Mouse (Mus musculus): Measurements from ENCODE around the gene Grin1. TPM values are rescaled to one million over a fixed set of nuclear protein-coding genes. Genes with fewer than 3 reads are reported as not detected.

Gene Grin1
- polyA plus RNA-seq, 1 experiment from 2014 or later = 1.4 TPM

- H3K4me1 ChIP-seq = peaks cover 35% of the 10 kb centered on the region
- H3K9me3 ChIP-seq = no peaks in the 10 kb centered on the region
- H3K27ac ChIP-seq (replicated peaks) = no peak overlapping the region
- H3K4me3 ChIP-seq = peak overlapping the region; percentile 29
- WGBS = 2% methylated on average over 54 of the region's 54 CpGs
- DNase-seq (ENCODE audit: low spot score) = peak; percentile 40
- peaks cover 90% of the 10 kb centered on the region for H3K27me3 ChIP-seq (replicated peaks; ENCODE audit: low read depth, poor library complexity, severe bottlenecking)
- peaks cover 15% of the 10 kb centered on the region for H3K36me3 ChIP-seq (replicated peaks)
Observed at GRCm38 (mm10) chr2:25290101-25290815, 28.7 kb downstream of the Grin1 start.

GRCm38 (mm10) chr2:25289651-25290050 is 29.3 kb downstream of the Grin1 start, which contains the start of gene Lrrc26:
Lrrc26 (plus strand) TSS chr2:25289915.
- WGBS = 6% methylated on average over 11 of the region's 11 CpGs
- Histone ChIP-seq H3K4me1 (peaks cover 33% of the 10 kb centered on the region), H3K27me3 (replicated peaks; ENCODE audit: low read depth, poor library complexity, severe bottlenecking) (peaks cover 84% of the 10 kb centered on the region), H3K9me3 (no peaks in the 10 kb centered on the region), H3K27ac (replicated peaks) (no peak within 1 kb of the TSS), H3K4me3 (peak within 1 kb of the TSS; percentile 29), H3K36me3 (replicated peaks) (peaks cover 21% of the 10 kb centered on the region)
- no peak for DNase-seq (ENCODE audit: low spot score)

GRCm38 (mm10) chr2:25288734-25289345 is 30.1 kb downstream of the Grin1 start:
- Histone ChIP-seq H3K27ac (replicated peaks) (no peak overlapping the region), H3K27me3 (replicated peaks; ENCODE audit: low read depth, poor library complexity, severe bottlenecking) (peaks cover 76% of the 10 kb centered on the region), H3K36me3 (replicated peaks) (peaks cover 29% of the 10 kb centered on the region), H3K4me3 (no peak overlapping the region), H3K9me3 (no peaks in the 10 kb centered on the region), H3K4me1 (peaks cover 32% of the 10 kb centered on the region)
- no peak for DNase-seq (ENCODE audit: low spot score)
- 86% methylated on average over 7 of the region's 7 CpGs for WGBS

- Histone ChIP-seq H3K27me3 (replicated peaks; ENCODE audit: low read depth, poor library complexity, severe bottlenecking) (peaks cover 68% of the 10 kb centered on the region), H3K9me3 (no peaks in the 10 kb centered on the region), H3K36me3 (replicated peaks) (peaks cover 37% of the 10 kb centered on the region), H3K4me3 (no peak within 1 kb of the TSS), H3K4me1 (peaks cover 32% of the 10 kb centered on the region), H3K27ac (replicated peaks) (no peak within 1 kb of the TSS)
- 88% methylated on average over 6 of the region's 6 CpGs for WGBS
- no peak for DNase-seq (ENCODE audit: low spot score)
Observed at GRCm38 (mm10) chr2:25287927-25288649, 30.9 kb downstream of the Grin1 start, which contains the start of gene Tmem210. Tmem210 (plus strand) TSS chr2:25288145.

GRCm38 (mm10) chr2:25286837-25287636 is 31.9 kb downstream of the Grin1 start:
- Histone ChIP-seq H3K27ac (replicated peaks) (no peak overlapping the region), H3K4me3 (no peak overlapping the region), H3K9me3 (no peaks in the 10 kb centered on the region), H3K27me3 (replicated peaks; ENCODE audit: low read depth, poor library complexity, severe bottlenecking) (peaks cover 58% of the 10 kb centered on the region), H3K4me1 (peaks cover 23% of the 10 kb centered on the region), H3K36me3 (replicated peaks) (peaks cover 47% of the 10 kb centered on the region)
- DNase-seq (ENCODE audit: low spot score) = no peak
- 58% methylated on average over 7 of the region's 7 CpGs for WGBS

- Histone ChIP-seq H3K27ac (replicated peaks) (no peak overlapping the region), H3K36me3 (replicated peaks) (peaks cover 53% of the 10 kb centered on the region), H3K4me1 (peaks cover 17% of the 10 kb centered on the region), H3K27me3 (replicated peaks; ENCODE audit: low read depth, poor library complexity, severe bottlenecking) (peaks cover 51% of the 10 kb centered on the region), H3K9me3 (no peaks in the 10 kb centered on the region), H3K4me3 (no peak overlapping the region)
- DNase-seq (ENCODE audit: low spot score) = no peak
- WGBS = 73% methylated on average over 1 of the region's 1 CpGs
Observed at GRCm38 (mm10) chr2:25286314-25286713, 32.7 kb downstream of the Grin1 start.

GRCm38 (mm10) chr2:25285551-25285950 is 33.4 kb downstream of the Grin1 start:
- Histone ChIP-seq H3K27me3 (replicated peaks; ENCODE audit: low read depth, poor library complexity, severe bottlenecking) (peaks cover 43% of the 10 kb centered on the region), H3K4me3 (no peak overlapping the region), H3K27ac (replicated peaks) (no peak overlapping the region), H3K36me3 (replicated peaks) (peaks cover 61% of the 10 kb centered on the region), H3K4me1 (peaks cover 10% of the 10 kb centered on the region), H3K9me3 (no peaks in the 10 kb centered on the region)
- no peak for DNase-seq (ENCODE audit: low spot score)
- WGBS = 88% methylated on average over 2 of the region's 2 CpGs

GRCm38 (mm10) chr2:25278928-25279882 is 39.8 kb downstream of the Grin1 start:
- no peaks in the 10 kb centered on the region for H3K9me3 ChIP-seq
- H3K27me3 ChIP-seq (replicated peaks; ENCODE audit: low read depth, poor library complexity, severe bottlenecking) = no peaks in the 10 kb centered on the region
- peak; percentile 81 for DNase-seq (ENCODE audit: low spot score)
- H3K4me3 ChIP-seq = no peak overlapping the region
- H3K4me1 ChIP-seq = no peaks in the 10 kb centered on the region
- 64% methylated on average over 13 of the region's 13 CpGs for WGBS
- H3K27ac ChIP-seq (replicated peaks) = no peak overlapping the region
- H3K36me3 ChIP-seq (replicated peaks) = peaks cover 99% of the 10 kb centered on the region

- Histone ChIP-seq H3K27me3 (replicated peaks; ENCODE audit: low read depth, poor library complexity, severe bottlenecking) (no peaks in the 10 kb centered on the region), H3K36me3 (replicated peaks) (peaks cover 82% of the 10 kb centered on the region), H3K4me1 (peaks cover 26% of the 10 kb centered on the region), H3K9me3 (no peaks in the 10 kb centered on the region), H3K27ac (replicated peaks) (peak overlapping the region; percentile 88), H3K4me3 (peak overlapping the region; percentile 98)
- DNase-seq (ENCODE audit: low spot score) = no peak
- WGBS = 41% methylated on average over 16 of the region's 16 CpGs
Observed at GRCm38 (mm10) chr2:25273010-25273409, 46.0 kb downstream of the Grin1 start.

- H3K9me3 ChIP-seq = no peaks in the 10 kb centered on the region
- WGBS = under 1% methylated on average over 29 of the region's 29 CpGs
- no peak for DNase-seq (ENCODE audit: low spot score)
- H3K27ac ChIP-seq (replicated peaks) = peak overlapping the region; percentile 88
- H3K4me3 ChIP-seq = peak overlapping the region; percentile 98
- peaks cover 81% of the 10 kb centered on the region for H3K36me3 ChIP-seq (replicated peaks)
- no peaks in the 10 kb centered on the region for H3K27me3 ChIP-seq (replicated peaks; ENCODE audit: low read depth, poor library complexity, severe bottlenecking)
- peaks cover 26% of the 10 kb centered on the region for H3K4me1 ChIP-seq
Observed at GRCm38 (mm10) chr2:25272515-25272914, 46.5 kb downstream of the Grin1 start.

GRCm38 (mm10) chr2:25271827-25272511 is 47.0 kb downstream of the Grin1 start, which contains the start of the genes Ssna1 and Anapc2:
Ssna1 (minus strand) TSS chr2:25272438.
Anapc2 (plus strand) TSS chr2:25272478.
- peak; percentile 99 for DNase-seq (ENCODE audit: low spot score)
- Histone ChIP-seq H3K36me3 (replicated peaks) (peaks cover 81% of the 10 kb centered on the region), H3K27ac (replicated peaks) (peak within 1 kb of the TSS; percentile 88), H3K27me3 (replicated peaks; ENCODE audit: low read depth, poor library complexity, severe bottlenecking) (no peaks in the 10 kb centered on the region), H3K4me3 (peak within 1 kb of the TSS; percentile 98), H3K4me1 (peaks cover 30% of the 10 kb centered on the region), H3K9me3 (no peaks in the 10 kb centered on the region)
- under 1% methylated on average over 55 of the region's 55 CpGs for WGBS
